Mouse (Mus musculus) urinary bladder, postnatal 4 days (tissue): ENCODE measurements around the gene B4galt5.
A peak's percentile ranks its signal among the peaks of the same experiment; 100 is the strongest.

Source experiments
- DNase-seq, 2 experiments: peaks; one replicate each; pipeline ENCODE4 v3.0.0; 2021 to 2022; ENCODE audit warnings: low spot score in 2 of 2

The B4galt5 gene

DNA sequence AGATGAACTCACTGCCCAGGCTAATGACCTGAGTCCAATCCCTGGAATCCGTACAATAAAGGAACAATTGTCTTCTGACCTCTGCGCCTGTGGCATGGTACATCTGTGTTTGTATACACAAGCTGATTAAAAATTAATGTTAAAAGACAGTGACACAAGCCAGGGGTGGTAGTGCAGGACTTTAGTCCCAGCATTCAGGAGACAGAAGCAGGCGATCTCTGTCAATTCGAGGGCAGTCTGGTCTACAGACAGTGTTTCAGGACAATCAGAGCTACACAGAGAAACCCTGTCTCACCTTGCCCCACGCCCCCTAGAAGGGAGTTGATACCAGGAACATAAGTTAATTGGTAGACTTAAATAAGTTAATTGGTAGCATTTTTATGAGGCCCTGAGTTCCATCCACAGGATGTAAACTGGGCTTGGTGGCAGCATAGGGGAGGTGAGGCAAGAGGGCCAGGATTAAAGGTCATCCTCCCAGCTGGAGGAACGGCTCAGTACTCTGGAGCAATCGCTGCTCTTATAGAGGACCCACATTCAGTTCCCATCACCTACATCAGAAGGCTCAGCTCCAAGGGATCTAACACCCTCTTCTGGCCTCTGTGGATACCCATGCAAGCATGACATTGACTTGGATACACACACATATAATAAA is 16.5 kb downstream of the B4galt5 start:
- no peak for DNase-seq

DNA sequence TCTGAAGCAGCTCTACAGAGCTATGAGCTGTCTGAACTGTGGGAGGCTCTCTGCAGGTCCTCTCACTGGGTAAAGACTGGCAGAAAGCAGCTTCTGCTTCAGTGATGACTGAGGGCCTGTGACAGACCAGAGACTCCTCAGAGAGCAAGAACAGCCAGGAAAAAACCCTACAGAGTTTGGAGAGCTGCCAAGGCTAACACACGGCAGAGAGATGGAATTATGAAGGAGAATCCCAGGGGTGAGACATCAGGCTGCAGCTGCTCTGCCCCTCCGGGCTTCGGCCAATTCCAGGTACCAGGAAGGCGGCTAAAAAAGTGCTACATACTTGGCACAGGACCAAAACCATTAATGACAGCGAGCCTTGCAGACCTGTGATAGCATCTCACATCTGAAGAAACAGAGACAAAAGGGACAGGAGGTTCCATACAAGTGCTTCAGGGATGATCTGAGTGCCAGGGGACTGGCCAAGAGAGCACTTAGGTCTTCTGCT is 17.5 kb downstream of the B4galt5 start:
- no peak for DNase-seq

DNA sequence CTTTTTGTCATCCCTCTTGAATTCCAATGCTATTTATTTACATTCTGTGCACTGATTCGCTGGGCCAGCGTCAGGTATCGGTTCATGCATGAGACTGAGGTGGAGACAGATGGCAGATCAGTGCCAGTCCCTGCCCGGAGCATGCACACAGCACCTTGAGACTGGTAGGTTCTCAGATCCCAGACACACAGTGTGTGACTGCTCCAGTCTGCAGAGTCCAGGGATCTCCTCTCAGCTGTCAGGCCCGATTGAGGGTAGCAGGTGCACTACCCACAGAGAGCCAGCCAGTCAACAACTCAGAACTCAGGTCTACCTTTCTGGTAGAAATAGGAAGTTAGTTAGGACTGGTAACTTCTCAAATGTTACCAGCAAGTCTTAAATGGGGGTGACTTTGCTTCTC is 18.4 kb downstream of the B4galt5 start:
- DNase-seq: no peak

GRCm38 (mm10) chr2:167329478-167330262 is 19.3 kb downstream of the B4galt5 start:
- no peak for DNase-seq

- DNase-seq: no peak
Observed at GRCm38 (mm10) chr2:167328340-167328739, 20.6 kb downstream of the B4galt5 start.

DNA sequence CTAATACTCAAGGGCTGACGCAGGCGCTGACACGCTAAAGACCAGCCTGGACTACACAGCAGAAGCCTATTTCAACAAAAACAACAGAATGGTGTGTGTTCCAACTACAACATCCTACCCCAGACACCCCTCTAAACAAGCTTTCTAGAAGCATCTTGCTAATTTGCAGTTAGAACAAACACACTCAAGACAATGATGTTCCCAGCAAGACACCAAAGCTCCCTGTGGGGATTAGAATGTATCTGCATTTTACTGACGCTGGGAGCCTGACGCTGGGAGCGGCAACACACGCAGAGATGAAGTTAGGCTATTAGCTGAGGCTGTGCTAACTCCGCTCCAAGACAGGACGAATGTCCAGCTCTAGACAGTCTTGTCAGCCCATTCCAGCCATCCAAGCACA is 22.4 kb downstream of the B4galt5 start:
- DNase-seq: no peak

- DNase-seq: no peak
Observed at GRCm38 (mm10) chr2:167324151-167324930, 24.6 kb downstream of the B4galt5 start.

GRCm38 (mm10) chr2:167323116-167323515 is 25.9 kb downstream of the B4galt5 start:
- DNase-seq: no peak

- DNase-seq: no peak
Observed at GRCm38 (mm10) chr2:167321372-167321771, 27.6 kb downstream of the B4galt5 start.

DNA sequence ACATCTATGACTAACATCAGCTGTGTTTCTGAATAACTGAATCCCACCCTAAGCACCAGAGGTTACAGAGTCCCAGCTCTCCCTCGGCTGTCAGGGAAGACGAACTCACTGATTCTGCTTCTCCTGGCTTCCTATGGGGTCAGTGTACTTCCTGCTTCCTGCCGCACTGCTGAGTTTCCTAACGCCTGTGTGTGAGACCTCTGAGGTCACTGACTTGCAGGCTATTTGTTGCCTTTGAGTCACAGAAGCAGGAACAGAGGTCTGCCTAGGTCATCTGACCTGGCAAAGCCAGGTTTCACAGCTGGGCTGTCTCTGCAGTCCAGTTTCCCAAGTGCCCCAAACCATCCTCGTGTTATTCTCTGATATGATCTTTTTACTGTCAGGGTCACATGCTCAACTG is 30.0 kb downstream of the B4galt5 start:
- no peak for DNase-seq

- DNase-seq: no peak
Observed at GRCm38 (mm10) chr2:167316724-167317187, 32.2 kb downstream of the B4galt5 start.

GRCm38 (mm10) chr2:167314491-167314890 is 34.5 kb downstream of the B4galt5 start:
- DNase-seq: no peak

GRCm38 (mm10) chr2:167313501-167314326 is 35.3 kb downstream of the B4galt5 start:
- peak in 1 of 2 experiments; percentile 73 for DNase-seq

GRCm38 (mm10) chr2:167310121-167310520 is 38.9 kb downstream of the B4galt5 start:
- DNase-seq: no peak

- no peak for DNase-seq
Observed at GRCm38 (mm10) chr2:167309286-167309685, 39.7 kb downstream of the B4galt5 start.

GRCm38 (mm10) chr2:167307716-167308115 is 41.3 kb downstream of the B4galt5 start:
- peak in 1 of 2 experiments; percentile 49 for DNase-seq

DNA sequence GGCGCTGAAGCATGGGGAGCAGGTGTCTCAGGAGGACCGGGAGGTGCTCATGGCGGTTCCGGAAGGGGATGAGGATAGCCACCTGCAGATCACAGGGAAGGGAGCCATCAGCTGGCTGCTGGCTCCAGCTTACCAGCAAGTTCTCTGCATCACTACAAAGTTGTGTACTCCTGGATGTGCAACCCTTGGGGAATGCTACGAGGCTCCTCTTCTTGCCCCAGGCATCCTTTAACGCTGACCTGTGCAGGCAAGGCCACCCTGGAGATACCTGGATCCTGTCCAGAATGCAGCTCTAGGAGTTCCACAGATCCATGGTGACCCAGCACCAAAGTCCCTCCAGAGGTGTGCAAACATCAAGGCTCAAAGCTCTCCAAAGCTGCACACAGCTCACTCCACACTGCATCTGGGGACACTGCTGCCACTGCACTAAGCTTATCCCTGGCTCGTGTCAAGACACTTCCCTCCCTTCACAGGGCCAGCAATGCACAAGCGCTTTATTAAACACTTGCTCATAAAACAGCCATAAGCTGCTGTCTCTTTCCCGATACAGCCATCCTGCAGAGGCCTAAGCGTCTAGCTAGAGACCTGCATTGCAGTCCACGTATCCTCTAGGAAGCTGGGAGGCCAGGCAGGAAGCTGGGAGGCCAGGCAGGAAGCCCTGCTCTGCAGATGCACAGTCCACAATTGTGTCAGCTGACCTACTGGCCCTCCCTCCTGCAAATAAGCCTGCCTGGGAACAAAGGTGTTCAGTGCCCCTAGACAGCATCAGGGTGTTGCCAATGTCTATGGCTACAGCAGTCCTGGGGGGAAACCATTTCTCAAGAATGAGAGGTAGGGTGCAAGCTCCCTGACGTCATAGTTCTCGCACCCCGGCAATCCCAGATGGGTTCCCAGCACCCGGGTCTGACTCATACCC is 42.1 kb downstream of the B4galt5 start:
- peak in 1 of 2 experiments; percentile 56 for DNase-seq

DNA sequence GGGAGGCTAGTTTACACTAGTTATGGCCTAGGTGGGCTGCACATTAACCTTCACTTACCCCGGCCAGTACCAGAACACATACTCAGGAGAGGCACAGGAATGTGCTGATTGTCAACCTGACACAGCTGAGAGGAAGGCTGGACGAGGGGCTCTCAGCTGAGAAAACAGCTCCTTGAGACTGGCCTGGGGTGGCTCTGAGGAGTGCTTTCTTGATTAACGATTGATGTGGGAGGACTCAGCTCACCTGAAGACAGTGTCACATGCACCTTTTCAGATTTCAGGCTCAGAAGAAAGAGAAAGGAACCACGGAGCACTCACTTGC is 42.7 kb downstream of the B4galt5 start:
- no peak for DNase-seq

GRCm38 (mm10) chr2:167305382-167306272 is 43.4 kb downstream of the B4galt5 start:
- DNase-seq: peak in 1 of 2 experiments; percentile 53
